Mouse (Mus musculus) ES-E14 (cell line): ENCODE data around the gene A830031A19Rik. TPM values are rescaled to one million over a fixed set of nuclear protein-coding genes. Genes with fewer than 3 reads are reported as not detected.

Experiments
- DNase-seq: peaks from one replicate; pipeline ENCODE4 v3.0.0-alpha.2; 2013; ENCODE audit warnings: low read depth, low spot score
- H3K27ac ChIP-seq: 2 replicates; pipeline ENCODE4 v1.5.1; 2012; ENCODE audit warnings: low read depth, mild to moderate bottlenecking, low read length, moderate library complexity, mixed read lengths; ENCODE audit not compliant: poor library complexity, insufficient read depth, severe bottlenecking
- H3K36me3 ChIP-seq: 2 replicates; pipeline ENCODE4 v1.6.1; 2012; ENCODE audit warnings: mild to moderate bottlenecking, low read length, moderate library complexity, mixed read lengths; ENCODE audit not compliant: control insufficient read depth, poor library complexity, insufficient read depth, severe bottlenecking
- H3K4me1 ChIP-seq, 2 experiments: fragments of 150-350 bp in 1 of 2; sonication (generic) in 1 of 2; 2 replicates each; pipeline ENCODE4 v1.6.1; 2012; ENCODE audit warnings: low read length in 2 of 2, mild to moderate bottlenecking in 1 of 2, mixed read lengths in 1 of 2; ENCODE audit not compliant: control insufficient read depth in 2 of 2, insufficient read depth in 2 of 2, poor library complexity in 1 of 2
- H3K4me3 ChIP-seq, 2 experiments: fragments of 150-350 bp in 1 of 2; sonication (generic) in 1 of 2; 2 replicates each; pipeline ENCODE4 v1.5.1; 2012; ENCODE audit warnings: low read length in 2 of 2, low read depth in 1 of 2, mild to moderate bottlenecking in 1 of 2, mixed read lengths in 1 of 2; ENCODE audit not compliant: insufficient read depth in 1 of 2, poor library complexity in 1 of 2, severe bottlenecking in 1 of 2
- H3K9ac ChIP-seq: 2 replicates; pipeline ENCODE4 v1.6.1; 2012; ENCODE audit warnings: low read depth, mild to moderate bottlenecking, low read length, mixed read lengths; ENCODE audit not compliant: poor library complexity, insufficient read depth, severe bottlenecking
- H3K9me3 ChIP-seq: fragments of 150-350 bp; sonication (generic); 2 replicates; pipeline ENCODE4 v1.6.1; 2012; ENCODE audit warnings: low read depth, mild to moderate bottlenecking, low read length; ENCODE audit not compliant: control insufficient read depth, insufficient read depth
- CHD2 ChIP-seq: IDR thresholded peaks from 2 replicates; pipeline ENCODE4 v1.6.1; 2014; ENCODE audit warnings: mild to moderate bottlenecking, low read depth, low read length, inconsistent platforms
- HCFC1 ChIP-seq: IDR thresholded peaks from 2 replicates; pipeline ENCODE4 v1.6.1; 2012; ENCODE audit warnings: low read length, inconsistent platforms, borderline replicate concordance; ENCODE audit not compliant: insufficient read depth
- MAFK ChIP-seq: IDR thresholded peaks from 2 replicates; pipeline ENCODE4 v1.6.1; 2014; ENCODE audit warnings: mild to moderate bottlenecking, low read depth, low read length, inconsistent platforms; ENCODE audit not compliant: insufficient read depth
- ZC3H11A ChIP-seq: IDR thresholded peaks from 2 replicates; pipeline ENCODE4 v1.6.1; 2012; ENCODE audit warnings: low read depth, mild to moderate bottlenecking, inconsistent platforms, low read length, borderline replicate concordance
- ZNF384 ChIP-seq: IDR thresholded peaks from 2 replicates; pipeline ENCODE4 v1.6.1; 2012; ENCODE audit warnings: low read depth, low read length, inconsistent platforms
- in situ Hi-C, 2 experiments: fragments of 600-800 bp; cut with MboI; formaldehyde crosslinking; loops; one replicate each; pipeline ENCODE4 v1.15.1; 2025; ENCODE audit warnings: low sequenced_read_pairs in 2 of 2, inconsistent platforms in 1 of 2; ENCODE audit not compliant: unreplicated experiment in 2 of 2
- total RNA-seq: library from RNA; depleted of rRNA; stranded (reverse); fragments of 300-350 nt; gene quantifications from 2 replicates; pipeline ENCODE4 v1.2.3, GENCODE M21; 2012

The A830031A19Rik gene
- total RNA-seq, 1 experiment: not detected

- DNase-seq: no peak
- TF ChIP-seq ZNF384 (no peak), MAFK (no peak), HCFC1 (no peak), CHD2 (no peak), ZC3H11A (no peak)
- H3K9me3 ChIP-seq: no peaks in the 10 kb centered on the region
- H3K4me3 ChIP-seq: no peak overlapping the region
- peaks cover 0 to 4% of the 10 kb centered on the region in 2 experiments; a peak in 2 of 4 replicates for H3K4me1 ChIP-seq
- in situ Hi-C loops: no loop called here
- no peak overlapping the region for H3K9ac ChIP-seq
- no peaks in the 10 kb centered on the region for H3K36me3 ChIP-seq
- H3K27ac ChIP-seq: no peak overlapping the region
Observed at GRCm38 (mm10) chr11:24014642-24015041, 60.2 kb downstream of the A830031A19Rik start.

- H3K4me1 ChIP-seq: no peaks in the 10 kb centered on the region
- no peak overlapping the region for H3K27ac ChIP-seq
- no peak overlapping the region for H3K4me3 ChIP-seq
- H3K9me3 ChIP-seq: no peaks in the 10 kb centered on the region
- H3K9ac ChIP-seq: no peak overlapping the region
- no peak for DNase-seq
- in situ Hi-C loops: no loop called here
- no peaks in the 10 kb centered on the region for H3K36me3 ChIP-seq
- TF ChIP-seq CHD2: no peak
- TF ChIP-seq HCFC1: no peak
- TF ChIP-seq ZC3H11A: no peak
- no peak for TF ChIP-seq ZNF384
- no peak for TF ChIP-seq MAFK
Observed at GRCm38 (mm10) chr11:24012301-24012700, 62.6 kb downstream of the A830031A19Rik start.

- in situ Hi-C loops: no loop called here
- Histone ChIP-seq H3K36me3 (no peaks in the 10 kb centered on the region), H3K9ac (no peak overlapping the region), H3K9me3 (no peaks in the 10 kb centered on the region), H3K4me1 (no peaks in the 10 kb centered on the region), H3K4me3 (no peak overlapping the region), H3K27ac (no peak overlapping the region)
- TF ChIP-seq ZNF384: no peak
- no peak for TF ChIP-seq HCFC1
- no peak for TF ChIP-seq CHD2
- no peak for TF ChIP-seq ZC3H11A
- TF ChIP-seq MAFK: no peak
- DNase-seq: no peak
Observed at GRCm38 (mm10) chr11:24008976-24009375, 65.9 kb downstream of the A830031A19Rik start.

- no peak overlapping the region for H3K9ac ChIP-seq
- no peaks in the 10 kb centered on the region for H3K36me3 ChIP-seq
- no peak for TF ChIP-seq ZC3H11A
- no peak for TF ChIP-seq HCFC1
- TF ChIP-seq ZNF384: no peak
- no peak for TF ChIP-seq MAFK
- TF ChIP-seq CHD2: no peak
- no peak for DNase-seq
- no peaks in the 10 kb centered on the region for H3K4me1 ChIP-seq
- no peak overlapping the region for H3K4me3 ChIP-seq
- no peak overlapping the region for H3K27ac ChIP-seq
- no peaks in the 10 kb centered on the region for H3K9me3 ChIP-seq
- in situ Hi-C loops: no loop called here
Observed at GRCm38 (mm10) chr11:24008244-24008643, 66.6 kb downstream of the A830031A19Rik start.

- Histone ChIP-seq H3K9ac (no peak overlapping the region), H3K4me3 (no peak overlapping the region), H3K4me1 (no peaks in the 10 kb centered on the region), H3K9me3 (no peaks in the 10 kb centered on the region), H3K27ac (no peak overlapping the region), H3K36me3 (no peaks in the 10 kb centered on the region)
- TF ChIP-seq MAFK: no peak
- no peak for TF ChIP-seq CHD2
- TF ChIP-seq HCFC1: no peak
- no peak for TF ChIP-seq ZNF384
- TF ChIP-seq ZC3H11A: no peak
- in situ Hi-C loops: no loop called here
- DNase-seq: no peak
Observed at GRCm38 (mm10) chr11:24005445-24006156, 69.3 kb downstream of the A830031A19Rik start.
